8 mouse cellular contexts compared by ENCODE assay signal in genomic region chr9:63918245-63918644, GRCm38 (mm10).
DNase-seq lines count a peak whose midpoint lies in the region; ATAC-seq and TF ChIP-seq lines count a peak whose summit lies in the region.

No protein-coding gene starts in this region.

- H3K9ac ChIP-seq in forebrain, embryonic 16.5 days (replicated peaks; ENCODE audit: low read depth, low read length) = no peak overlapping the region
- H3K9ac ChIP-seq in limb, embryonic 11.5 days (ENCODE audit: low read length) = no peak overlapping the region
- no peak overlapping the region for H3K9ac ChIP-seq in midbrain, postnatal 0 days (replicated peaks; ENCODE audit: low read length, poor library complexity, severe bottlenecking)
- H3K9ac ChIP-seq in stomach, postnatal 0 days (ENCODE audit: low read length) = no peak overlapping the region

- TF ChIP-seq CTCF in kidney, adult 2 months (conservative IDR thresholded peaks at IDR 0.05; ENCODE audit: insufficient read depth, insufficient read length, low read depth, low read length) = peak; percentile 93
- peak; percentile 81 for TF ChIP-seq CTCF in midbrain, postnatal 0 days (IDR thresholded peaks at IDR 0.05)
- peak; percentile 92 for TF ChIP-seq CTCF in stomach, postnatal 0 days (IDR thresholded peaks at IDR 0.05; ENCODE audit: low read depth)

- H3K4me3 ChIP-seq in forebrain, embryonic 10.5 days = no peak overlapping the region
- H3K4me3 ChIP-seq in forebrain, embryonic 16.5 days (replicated peaks; ENCODE audit: low read length) = no peak overlapping the region
- H3K4me3 ChIP-seq in kidney, adult 2 months (ENCODE audit: insufficient read depth, low read depth, low read length) = no peak overlapping the region
- no peak overlapping the region for H3K4me3 ChIP-seq in limb, embryonic 11.5 days (ENCODE audit: low read depth, low read length)
- H3K4me3 ChIP-seq in midbrain, postnatal 0 days (ENCODE audit: low read depth, low read length) = no peak overlapping the region
- H3K4me3 ChIP-seq in stomach, postnatal 0 days (ENCODE audit: low read depth, low read length) = no peak overlapping the region

- H3K4me2 ChIP-seq in forebrain, embryonic 16.5 days (ENCODE audit: low read length) = no peak overlapping the region
- H3K4me2 ChIP-seq in limb, embryonic 11.5 days (ENCODE audit: low read depth, severe bottlenecking) = no peak overlapping the region
- no peak overlapping the region for H3K4me2 ChIP-seq in midbrain, postnatal 0 days (ENCODE audit: low read depth, low read length, poor library complexity, severe bottlenecking)
- no peak overlapping the region for H3K4me2 ChIP-seq in stomach, postnatal 0 days (replicated peaks; ENCODE audit: low read depth)

- peaks cover 12% of the 10 kb centered on the region for H3K4me1 ChIP-seq in forebrain, embryonic 10.5 days
- H3K4me1 ChIP-seq in forebrain, embryonic 16.5 days (replicated peaks; ENCODE audit: control insufficient read depth, insufficient read depth, low read length) = peaks cover 4% of the 10 kb centered on the region
- no peaks in the 10 kb centered on the region for H3K4me1 ChIP-seq in kidney, adult 2 months (ENCODE audit: control insufficient read depth, insufficient read depth, low read length)
- peaks cover 4% of the 10 kb centered on the region; the same call in 1 of the 2 replicates for H3K4me1 ChIP-seq in limb, embryonic 11.5 days (ENCODE audit: control insufficient read depth, insufficient read depth, low read length)
- no peaks in the 10 kb centered on the region for H3K4me1 ChIP-seq in midbrain, postnatal 0 days (ENCODE audit: insufficient read depth, low read length)
- H3K4me1 ChIP-seq in stomach, postnatal 0 days (replicated peaks; ENCODE audit: control insufficient read depth, insufficient read depth) = no peaks in the 10 kb centered on the region

- no peak overlapping the region for H3K27ac ChIP-seq in forebrain, embryonic 10.5 days
- H3K27ac ChIP-seq in forebrain, embryonic 16.5 days (ENCODE audit: low read length) = no peak overlapping the region
- no peak overlapping the region for H3K27ac ChIP-seq in kidney, adult 2 months (ENCODE audit: insufficient read depth, low read depth, low read length)
- no peak overlapping the region for H3K27ac ChIP-seq in limb, embryonic 11.5 days (replicated peaks; ENCODE audit: low read depth, low read length)
- no peak overlapping the region for H3K27ac ChIP-seq in midbrain, postnatal 0 days (ENCODE audit: low read depth, low read length)
- no peak overlapping the region for H3K27ac ChIP-seq in stomach, postnatal 0 days (replicated peaks)

- 65% methylated on average over 4 of the region's 4 CpGs for WGBS in forebrain, embryonic 10.5 days
- WGBS in forebrain, embryonic 16.5 days = 69% methylated on average over 4 of the region's 4 CpGs
- WGBS in kidney, adult 2 months = 71% methylated on average over 4 of the region's 4 CpGs
- 55% methylated on average over 4 of the region's 4 CpGs for WGBS in limb, embryonic 11.5 days
- 65% methylated on average over 4 of the region's 4 CpGs for WGBS in midbrain, postnatal 0 days
- WGBS in stomach, postnatal 0 days = 71% methylated on average over 4 of the region's 4 CpGs

- no peaks in the 10 kb centered on the region for H3K9me3 ChIP-seq in forebrain, embryonic 10.5 days
- no peaks in the 10 kb centered on the region for H3K9me3 ChIP-seq in forebrain, embryonic 16.5 days (ENCODE audit: control insufficient read depth, low read length)
- H3K9me3 ChIP-seq in limb, embryonic 11.5 days (ENCODE audit: control insufficient read depth, low read length) = no peaks in the 10 kb centered on the region
- H3K9me3 ChIP-seq in midbrain, postnatal 0 days (ENCODE audit: low read length) = no peaks in the 10 kb centered on the region
- no peaks in the 10 kb centered on the region for H3K9me3 ChIP-seq in stomach, postnatal 0 days (ENCODE audit: control insufficient read depth, low read length)

- TF ChIP-seq POLR2A in kidney, adult 2 months (IDR thresholded peaks at IDR 0.05; ENCODE audit: low read depth, low read length) = no peak

- H3K27me3 ChIP-seq in forebrain, embryonic 10.5 days (ENCODE audit: poor library complexity, severe bottlenecking) = no peaks in the 10 kb centered on the region
- 0 out of 2 replicates have a peak, but pooled peaks cover 3% of the 10 kb centered on the region for H3K27me3 ChIP-seq in forebrain, embryonic 16.5 days (replicated peaks; ENCODE audit: control insufficient read depth, insufficient read depth, low read length)
- no peaks in the 10 kb centered on the region for H3K27me3 ChIP-seq in kidney, adult 2 months (replicated peaks; ENCODE audit: control insufficient read depth, insufficient read depth, low read length)
- H3K27me3 ChIP-seq in limb, embryonic 11.5 days (ENCODE audit: control insufficient read depth, insufficient read depth, low read length) = no peaks in the 10 kb centered on the region
- H3K27me3 ChIP-seq in midbrain, postnatal 0 days (ENCODE audit: insufficient read depth, low read length) = no peaks in the 10 kb centered on the region
- no peaks in the 10 kb centered on the region for H3K27me3 ChIP-seq in stomach, postnatal 0 days (ENCODE audit: control insufficient read depth, insufficient read depth, low read length)

- peak; percentile 77 for DNase-seq in forebrain, embryonic 10.5 days (ENCODE audit: extremely low spot score, low spot score)
- peak; percentile 92 for DNase-seq in embryo, embryonic 10 days (ENCODE audit: low spot score)
- peak; percentile 87 for DNase-seq in kidney, adult 2 months
- DNase-seq in limb, embryonic 11.5 days (ENCODE audit: low spot score) = peak; percentile 87
- DNase-seq in midbrain, postnatal 0 days (ENCODE audit: low spot score) = peak; percentile 76
- peak; percentile 83 for DNase-seq in stomach, postnatal 0 days (ENCODE audit: low spot score)

- TF ChIP-seq EP300 in stomach, postnatal 0 days (optimal IDR thresholded peaks at IDR 0.05) = no peak

- H3K36me3 ChIP-seq in forebrain, embryonic 10.5 days (replicated peaks) = no peaks in the 10 kb centered on the region
- no peaks in the 10 kb centered on the region for H3K36me3 ChIP-seq in forebrain, embryonic 16.5 days (ENCODE audit: control insufficient read depth, insufficient read depth)
- no peaks in the 10 kb centered on the region for H3K36me3 ChIP-seq in kidney, adult 2 months (ENCODE audit: control insufficient read depth, insufficient read depth, low read length)
- H3K36me3 ChIP-seq in limb, embryonic 11.5 days (ENCODE audit: control insufficient read depth, insufficient read depth, low read length) = no peaks in the 10 kb centered on the region
- H3K36me3 ChIP-seq in midbrain, postnatal 0 days (ENCODE audit: insufficient read depth, low read length) = no peaks in the 10 kb centered on the region
- H3K36me3 ChIP-seq in stomach, postnatal 0 days (ENCODE audit: control insufficient read depth, insufficient read depth, low read length) = no peaks in the 10 kb centered on the region

- ATAC-seq in forebrain, embryonic 16.5 days = no peak; the same call in 1 of the 2 replicates
- ATAC-seq in granulocyte monocyte progenitor cell, adult 5-6 weeks (replicated peaks; ENCODE audit: poor library complexity, severe bottlenecking) = peak; percentile 73
- peak; percentile 44; the same call in 1 of the 2 replicates for ATAC-seq in limb, embryonic 11.5 days (ENCODE audit: insufficient number of reproducible peaks, low FRiP score, low TSS enrichment, low read depth)
- ATAC-seq in midbrain, postnatal 0 days (ENCODE audit: low FRiP score) = no peak
- peak; percentile 51; the same call in 1 of the 2 replicates for ATAC-seq in stomach, postnatal 0 days (ENCODE audit: low FRiP score, low TSS enrichment)

Comparison
In these comparisons a context has a peak if more than half of its experiments do, and no peak if none do; other contexts are left out.
1. ATAC-seq: peak in granulocyte monocyte progenitor cell, adult 5-6 weeks (single experiment), limb, embryonic 11.5 days (single experiment) and stomach, postnatal 0 days (single experiment); none in forebrain, embryonic 16.5 days (single experiment) and midbrain, postnatal 0 days (single experiment).
2. Peak in every context shown above with its lines, with median percentiles within 50 percentile points of each other: DNase-seq and CTCF ChIP-seq.